Mouse (Mus musculus): ENCODE data around the gene Gtdc1.

DNA sequence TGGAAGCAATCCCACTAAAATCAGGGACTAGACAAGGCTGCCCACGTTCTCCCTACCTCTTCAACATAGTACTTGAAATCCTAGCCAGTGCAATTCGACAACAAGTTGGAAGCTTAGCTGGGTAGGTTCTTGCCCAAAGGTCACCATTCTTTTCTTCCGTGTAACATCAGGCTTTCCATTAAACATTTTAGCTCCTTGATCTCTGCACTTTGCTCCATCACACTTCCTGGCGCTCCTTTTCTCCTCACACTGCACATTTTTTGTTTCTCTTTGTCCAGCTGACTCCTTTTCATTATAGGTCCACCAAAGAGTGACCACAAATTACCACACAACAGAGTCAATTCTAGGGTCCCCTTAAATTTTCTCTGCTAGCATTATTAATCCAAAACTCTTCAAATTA, 144.7 kb downstream of the Gtdc1 start:
- TF ChIP-seq CTCF (IDR thresholded peaks at IDR 0.05; ENCODE audit: control insufficient read depth, insufficient read depth, insufficient replicate concordance, low read depth, low read length) (no peak), POLR2A (IDR thresholded peaks at IDR 0.05; ENCODE audit: control insufficient read depth, low read depth, low read length) (no peak)

Measured in testis, adult 2 months (tissue).